Mouse (Mus musculus) erythroblast, embryonic 14.5 days (primary cell): ENCODE data around the gene Srd5a1.

ENCODE experiments used
- GATA1 ChIP-seq: IDR thresholded peaks from 2 replicates; pipeline ENCODE4 v1.6.1; 2012; ENCODE audit warnings: low read length, inconsistent platforms, mixed read lengths
- TAL1 ChIP-seq: IDR thresholded peaks from 3 replicates; pipeline ENCODE4 v1.6.1; 2012; ENCODE audit warnings: low read length, inconsistent platforms, mixed read lengths

- TF ChIP-seq GATA1: no peak
- TF ChIP-seq TAL1: no peak
Observed at GRCm38 (mm10) chr13:69550831-69551230, 60.4 kb downstream of the Srd5a1 start.
